Mouse (Mus musculus) gastrocnemius, postnatal 4 days (tissue): Measurements from ENCODE around the gene Crkl. TPM values are rescaled to one million over a fixed set of nuclear protein-coding genes. Genes with fewer than 3 reads are reported as not detected.
A peak's percentile ranks its signal among the peaks of the same experiment; 100 is the strongest.
"Not testable (repeated sequence)": the region's sequence is repeated elsewhere in the genome, so short reads cannot be mapped to it uniquely, and the experiment has no call there.

Experiments used
- DNase-seq, 2 experiments: peaks; one replicate each; pipeline ENCODE4 v3.0.0; 2021 to 2022; ENCODE audit warnings: low spot score in 2 of 2, mixed read lengths in 2 of 2
- total RNA-seq, 2 experiments: library from RNA; stranded (reverse); gene quantifications; 2 replicates each; pipeline ENCODE4 v1.2.3; 2021

Crkl gene
- total RNA-seq, 2 experiments from 2014 or later, result 32.4 to 33.1 TPM

GRCm38 (mm10) chr16:17481465-17481864 is 29.7 kb downstream of the Crkl start:
- DNase-seq, result no peak

GRCm38 (mm10) chr16:17486505-17486904 is 34.7 kb downstream of the Crkl start:
- DNase-seq, result peak in 1 of 2 experiments; percentile 52

DNA sequence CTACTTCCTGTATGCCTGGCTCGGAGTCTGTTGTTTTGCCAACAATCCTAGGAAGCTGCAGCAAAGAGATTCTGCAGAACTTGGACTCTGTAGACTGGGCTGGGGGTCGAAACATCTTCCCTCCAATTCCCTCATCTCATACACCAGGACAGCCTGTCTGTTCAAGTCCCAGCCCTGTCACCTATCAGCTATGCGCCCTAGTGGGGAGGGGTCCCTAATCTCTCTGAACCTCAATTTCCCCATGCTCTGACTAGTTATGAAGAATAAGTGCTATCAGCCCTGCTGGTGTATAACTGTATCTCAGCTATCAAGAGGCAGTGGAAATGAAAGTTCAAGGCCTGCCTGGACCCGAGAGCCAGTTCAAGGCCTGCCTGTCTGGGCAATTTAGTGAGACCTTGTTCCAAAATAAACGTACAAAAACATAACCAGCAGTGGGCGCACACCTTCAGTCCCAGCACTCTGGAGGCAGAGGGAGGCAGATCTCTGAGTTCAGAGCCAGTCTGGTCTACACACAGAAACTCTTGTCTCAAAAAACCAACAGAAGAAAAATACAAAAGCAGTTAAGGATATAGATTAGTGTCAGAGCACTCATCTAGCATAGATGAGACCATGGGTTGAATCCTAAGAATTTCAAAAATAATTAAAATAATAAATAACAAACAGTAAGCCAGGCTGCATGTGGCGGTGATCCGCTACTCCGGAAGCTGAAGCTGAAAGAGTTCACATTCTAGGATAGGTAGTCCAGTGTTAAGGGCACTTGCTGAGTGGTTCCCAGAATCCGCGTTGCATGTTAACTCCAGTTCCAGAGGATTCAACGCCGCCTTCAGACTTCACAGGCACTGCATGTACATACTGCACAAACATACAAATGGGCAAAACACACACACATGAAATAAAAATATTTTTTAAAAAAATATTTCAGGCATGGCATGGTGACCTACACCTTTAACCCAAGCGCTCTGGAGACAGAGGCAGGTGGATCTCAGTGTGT is 37.0 kb downstream of the Crkl start:
- no peak for DNase-seq

GRCm38 (mm10) chr16:17489469-17490111 is 37.8 kb downstream of the Crkl start, which contains the start of gene Aifm3:
Gene Aifm3 (plus strand): TSS chr16:17489611.
- no peak for DNase-seq

DNA sequence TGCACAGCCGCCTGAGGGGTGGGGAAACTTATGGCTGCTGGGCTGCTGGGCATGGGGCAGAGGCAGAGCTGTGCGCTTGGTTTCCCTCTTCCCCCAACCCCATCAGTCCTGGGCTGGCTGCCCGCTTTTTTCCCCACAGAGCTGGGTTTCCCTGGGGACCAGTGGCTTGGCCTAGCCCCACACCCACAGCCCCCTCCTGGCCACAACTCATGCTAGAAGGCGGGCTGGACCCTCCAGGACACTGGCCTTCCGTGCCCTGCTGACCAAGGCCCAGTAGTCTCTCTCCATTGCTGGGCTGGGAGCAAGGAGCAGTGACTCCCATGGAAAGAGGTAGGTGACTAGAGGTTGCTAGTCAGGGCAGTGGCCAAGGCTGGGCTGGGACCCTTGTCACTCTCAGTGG is 39.4 kb downstream of the Crkl start:
- DNase-seq, result no peak

DNA sequence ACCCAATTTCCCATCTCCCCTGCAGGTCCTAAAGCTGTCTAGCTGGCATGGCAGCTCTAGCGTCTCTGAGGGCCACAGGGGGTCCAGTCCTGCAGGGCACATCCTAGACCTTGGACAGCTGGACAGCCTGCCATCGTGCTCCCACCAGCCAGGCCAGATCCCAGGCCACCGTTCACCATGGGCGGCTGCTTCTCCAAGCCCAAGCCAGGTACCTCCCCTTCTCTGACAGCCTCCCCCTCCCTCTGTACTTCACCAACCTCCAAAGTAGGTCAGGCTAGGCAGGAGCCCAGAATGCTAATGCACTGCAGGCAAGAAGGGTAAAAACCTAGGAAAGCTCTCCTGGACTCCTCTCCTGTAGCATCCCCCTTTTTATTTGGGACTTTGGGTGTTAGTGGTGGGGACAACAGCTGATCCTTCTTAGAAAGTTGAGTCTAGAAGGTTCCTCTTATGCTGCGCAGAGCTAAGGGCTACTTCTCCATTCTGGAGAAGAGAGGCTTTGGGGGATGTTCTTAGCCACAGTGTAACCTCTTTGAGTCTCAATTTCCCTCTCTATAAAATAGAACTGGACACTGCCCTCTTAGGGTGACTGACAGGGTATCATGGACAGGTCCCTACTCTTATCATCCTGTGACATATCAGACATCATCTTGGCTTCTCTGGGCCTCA is 40.2 kb downstream of the Crkl start:
- DNase-seq, result no peak

- peak in 1 of 2 experiments; percentile 55 for DNase-seq
These were observed 44.9 kb downstream of the Crkl start for GRCm38 (mm10) chr16:17496499-17497305.

DNA sequence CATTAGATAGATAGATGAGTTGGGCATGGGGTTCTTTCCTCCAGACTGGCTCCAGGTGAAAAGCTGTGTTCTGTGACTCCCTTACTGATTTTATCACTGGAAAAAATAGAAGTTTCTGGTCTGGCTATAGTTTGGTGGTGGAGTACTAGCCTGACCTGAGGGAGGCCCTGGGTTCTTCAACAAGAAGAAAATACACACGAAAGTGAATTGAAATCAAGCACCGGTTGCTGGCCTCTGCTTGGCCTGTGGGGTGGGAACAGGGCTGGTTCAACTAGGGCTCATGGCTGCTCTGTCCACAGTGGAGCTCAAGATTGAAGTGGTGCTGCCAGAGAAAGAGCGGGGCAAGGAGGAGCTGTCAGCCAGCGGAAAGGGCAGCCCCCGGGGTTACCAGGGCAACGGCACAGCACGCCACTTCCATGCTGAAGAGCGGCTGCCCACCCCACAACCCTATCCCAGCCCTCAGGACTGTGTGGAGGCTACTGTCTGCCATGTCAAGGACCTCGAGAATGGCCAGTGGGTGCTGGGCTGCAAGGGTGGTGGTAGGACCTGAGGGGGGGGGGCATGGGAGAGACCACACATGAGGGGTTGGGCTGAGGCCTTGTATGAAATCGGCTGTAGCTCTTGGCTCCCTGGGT is 47.6 kb downstream of the Crkl start:
- DNase-seq, result no peak

- DNase-seq, result no peak
These were observed 50.9 kb downstream of the Crkl start for GRCm38 (mm10) chr16:17502681-17503080.

- no peak for DNase-seq
These were observed 55.3 kb downstream of the Crkl start for GRCm38 (mm10) chr16:17507018-17507552.

DNA sequence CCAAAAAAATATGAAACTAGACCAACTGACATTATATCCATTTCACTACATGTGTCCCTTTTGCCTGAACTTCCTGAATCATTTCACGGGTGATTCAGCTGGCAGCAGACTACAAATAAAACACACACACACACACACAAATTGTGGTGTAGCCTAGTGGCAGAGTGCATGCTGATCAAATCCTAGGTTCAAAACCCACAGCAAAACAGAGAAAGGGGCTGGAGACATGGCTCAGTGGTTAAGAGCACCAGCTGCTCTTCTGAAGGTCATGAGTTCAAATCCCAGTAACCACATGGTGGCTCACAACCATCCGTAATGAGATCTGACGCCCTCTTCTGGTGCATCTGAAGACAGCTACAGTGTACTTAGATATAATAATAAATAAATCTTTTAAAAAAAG is 56.2 kb downstream of the Crkl start:
- not testable (repeated sequence) for DNase-seq

DNA sequence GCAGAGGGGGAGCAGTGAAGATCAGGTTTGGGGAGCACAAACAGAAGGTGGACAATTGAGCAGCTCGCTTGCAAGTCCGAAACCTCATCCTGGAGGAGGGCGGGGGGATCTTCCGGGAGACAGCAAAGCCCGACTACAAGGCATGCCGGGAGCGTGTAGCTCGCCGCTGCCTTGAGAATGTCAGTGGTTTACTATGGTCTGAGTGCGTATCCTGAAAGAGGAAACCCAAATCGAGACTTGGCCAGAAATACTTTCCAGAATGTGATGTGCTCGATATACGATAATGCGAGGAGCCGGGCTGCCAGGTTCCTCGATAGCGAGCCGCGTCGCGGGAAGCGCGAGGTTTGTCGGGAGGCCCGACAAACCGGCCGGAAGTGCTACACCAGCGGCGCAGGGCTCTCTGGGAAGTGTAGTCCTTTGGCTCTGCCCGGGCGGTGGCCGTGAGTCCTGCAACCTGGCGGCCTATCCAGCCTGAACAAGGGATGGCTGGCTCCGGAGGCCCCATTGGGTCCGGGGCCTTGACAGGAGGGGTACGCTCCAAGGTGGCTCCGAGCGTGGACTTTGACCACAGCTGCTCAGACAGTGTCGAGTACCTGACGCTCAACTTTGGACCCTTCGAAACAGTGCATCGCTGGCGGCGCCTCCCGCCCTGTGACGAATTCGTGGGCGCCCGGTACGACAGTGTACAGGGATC is 56.9 kb downstream of the Crkl start, which contains the start of gene Lztr1:
Lztr1 (plus strand) TSS at position 143 of the 694 bp plus-strand sequence.
- DNase-seq, result peak; percentile 78 to 90

DNA sequence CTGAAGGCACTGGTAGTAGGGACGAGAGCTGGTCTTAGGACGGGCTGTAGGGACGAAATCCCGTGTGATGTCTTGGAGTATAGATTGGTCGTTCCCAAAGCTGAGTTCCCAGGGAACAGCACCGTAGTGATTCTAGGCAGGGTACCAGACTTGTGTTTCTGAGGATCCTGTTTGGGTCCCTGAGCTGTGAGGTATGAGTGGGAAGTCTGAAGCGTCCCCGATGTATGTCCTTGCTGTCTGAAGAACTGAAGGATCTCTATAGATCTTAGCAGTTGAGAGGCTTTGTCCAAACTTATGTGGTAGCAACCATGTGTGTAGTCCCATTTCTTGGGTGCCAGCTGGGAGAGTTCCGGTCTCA is 57.4 kb downstream of the Crkl start:
- DNase-seq, result no peak

DNA sequence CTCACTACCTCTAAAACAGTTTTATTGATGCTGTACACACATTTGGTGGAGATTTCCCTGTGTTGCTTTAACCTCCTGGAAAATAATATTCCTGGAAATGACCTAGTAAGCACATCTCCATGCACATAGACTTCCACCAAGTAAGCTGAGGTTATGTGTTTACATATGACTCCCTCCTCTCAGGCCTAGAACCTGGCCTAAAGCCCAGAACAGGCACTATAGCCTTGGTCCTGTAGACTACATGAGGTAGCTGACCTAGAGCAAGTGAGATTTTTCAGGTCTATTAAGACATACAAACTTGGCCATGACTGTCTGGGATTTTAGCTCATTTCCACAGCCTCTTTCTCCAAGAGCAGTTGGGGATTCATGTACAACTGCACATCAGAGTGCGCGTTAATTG is 58.4 kb downstream of the Crkl start:
- DNase-seq, result no peak

DNA sequence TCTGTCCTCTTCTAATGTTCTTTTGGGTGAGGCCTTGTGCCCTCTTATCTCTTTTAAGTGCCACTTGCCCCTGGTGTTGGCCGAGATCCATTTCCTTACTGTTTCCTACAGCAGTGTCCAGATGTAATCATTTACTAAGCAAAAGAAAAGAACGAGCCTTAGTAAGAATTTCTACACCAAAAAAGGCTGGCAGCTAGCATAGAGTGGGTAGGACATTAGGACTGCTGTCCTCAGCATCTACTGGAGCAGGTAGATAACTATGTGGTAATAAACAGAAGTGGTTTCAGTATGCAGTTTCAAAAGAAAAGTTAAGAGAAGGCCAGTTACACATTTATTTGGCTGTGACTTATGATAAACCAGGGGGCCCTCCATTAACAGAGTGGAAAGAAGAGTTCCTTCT is 58.9 kb downstream of the Crkl start:
- DNase-seq, result no peak

GRCm38 (mm10) chr16:17511431-17511830 is 59.6 kb downstream of the Crkl start:
- DNase-seq, result no peak

DNA sequence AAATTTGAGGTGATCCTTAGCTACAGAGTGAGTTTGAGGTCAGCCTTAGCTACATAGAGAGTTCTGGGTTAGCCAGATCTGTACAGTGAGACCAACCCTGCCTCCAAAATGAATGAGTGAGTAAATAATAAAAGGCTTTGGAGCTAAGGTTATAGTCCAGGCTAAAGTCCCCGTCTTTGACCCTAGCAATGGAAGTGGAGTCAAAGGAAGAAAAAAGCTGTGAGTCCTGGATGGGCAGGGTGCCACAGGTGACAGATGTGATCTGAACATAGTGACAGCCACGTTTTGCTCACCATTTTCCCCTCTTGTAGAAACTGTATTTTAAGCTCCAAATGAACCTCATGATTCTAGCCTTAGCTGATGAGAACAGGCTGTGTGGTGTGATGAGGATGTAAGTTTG is 67.1 kb downstream of the Crkl start:
- no peak for DNase-seq

DNA sequence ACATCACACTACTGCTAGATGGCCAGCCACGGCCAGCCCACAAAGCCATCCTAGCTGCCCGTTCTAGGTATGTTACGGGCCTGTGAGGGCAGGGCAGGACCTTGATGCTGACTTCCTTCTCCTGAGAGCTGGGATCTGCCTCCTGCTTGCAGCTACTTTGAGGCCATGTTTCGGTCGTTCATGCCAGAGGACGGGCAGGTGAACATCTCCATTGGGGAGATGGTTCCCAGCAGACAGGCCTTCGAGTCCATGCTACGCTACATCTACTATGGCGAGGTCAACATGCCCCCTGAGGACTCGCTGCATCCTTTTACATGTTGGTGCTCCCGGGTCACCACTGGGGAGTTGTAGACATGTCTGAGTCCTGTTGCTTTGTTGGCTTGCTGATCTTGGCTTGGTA is 72.4 kb downstream of the Crkl start:
- no peak for DNase-seq

- no peak for DNase-seq
These were observed 73.7 kb downstream of the Crkl start for GRCm38 (mm10) chr16:17525524-17525923.
